In the genomic region with DNA sequence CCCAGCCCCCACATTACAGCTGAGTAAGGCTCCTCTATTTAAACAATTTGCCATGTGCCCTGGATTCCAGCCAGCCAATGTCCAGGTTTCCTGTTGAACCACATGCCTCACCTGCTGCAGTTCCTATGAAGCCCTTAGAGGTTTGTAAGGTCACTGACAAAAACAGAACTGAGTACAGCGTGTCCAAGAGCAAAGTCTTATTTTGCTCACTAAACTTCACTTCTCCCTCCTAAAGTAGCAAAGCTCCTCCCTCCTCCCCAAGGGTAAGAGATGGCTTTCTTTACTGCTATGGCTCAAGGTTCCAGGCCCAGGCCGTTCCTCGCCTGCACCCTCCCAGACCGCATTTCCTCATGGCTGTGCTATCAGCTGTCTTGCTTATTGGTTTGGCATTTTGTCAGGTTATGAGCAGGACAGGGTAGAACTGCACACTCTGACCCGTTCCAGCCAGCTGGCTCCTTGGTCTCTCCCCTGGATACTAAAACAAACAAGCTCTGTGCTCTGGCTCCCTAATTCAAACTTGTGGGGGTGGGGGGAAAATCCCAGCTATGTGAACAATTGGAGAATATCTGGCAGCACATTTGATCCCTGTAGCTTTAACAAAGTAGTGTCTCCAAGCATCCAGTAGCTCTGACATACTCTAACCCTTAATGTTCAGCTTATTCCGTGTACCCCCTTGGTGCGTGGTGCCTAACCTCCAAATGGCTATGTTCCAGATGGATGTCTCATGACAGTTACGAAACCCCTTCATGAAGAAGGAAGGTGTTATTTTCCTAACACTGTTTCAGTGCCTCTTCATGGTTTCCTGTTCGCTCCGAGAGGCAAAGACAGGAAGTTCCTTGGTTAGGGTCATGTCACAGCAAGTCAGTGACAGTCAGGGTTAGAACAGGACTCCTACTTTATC, we compare ENCODE assay signal across 9 mouse cellular contexts. TPM values are rescaled to one million over a fixed set of nuclear protein-coding genes. Genes with fewer than 3 reads are reported as not detected.
DNase-seq lines count a peak whose midpoint lies in the region; ATAC-seq and TF ChIP-seq lines count a peak whose summit lies in the region.
"Had no signal": no experiment of that assay in that cellular context is flagged by ENCODE, and none has a peak within 500 bp of the region (broad histone marks: within the 10 kb centered on the region; RNA-seq: fewer than 3 reads in every experiment).

No protein-coding gene starts in this region.

- H3K9ac ChIP-seq in forebrain, postnatal 0 days, result no peak overlapping the region
- H3K9ac ChIP-seq in forebrain, embryonic 15.5 days (replicated peaks), result no peak overlapping the region

- H3K4me1 ChIP-seq in forebrain, postnatal 0 days (ENCODE audit: insufficient read depth), result no peaks in the 10 kb centered on the region
- no peaks in the 10 kb centered on the region for H3K4me1 ChIP-seq in forebrain, embryonic 15.5 days
- peaks cover 26% of the 10 kb centered on the region for H3K4me1 ChIP-seq in kidney, adult 2 months (ENCODE audit: control insufficient read depth, insufficient read depth, low read length)

- no peak overlapping the region for H3K4me2 ChIP-seq in forebrain, postnatal 0 days (ENCODE audit: low read depth)
- H3K4me2 ChIP-seq in forebrain, embryonic 15.5 days (replicated peaks), result no peak overlapping the region

- peak; percentile 77; the same call in 1 of the 2 replicates for ATAC-seq in forebrain, postnatal 0 days
- no peak for ATAC-seq in forebrain, embryonic 15.5 days (replicated peaks)

- TF ChIP-seq CTCF in forebrain, postnatal 0 days (IDR thresholded peaks at IDR 0.05; ENCODE audit: low read depth), result no peak
- TF ChIP-seq CTCF in kidney, adult 2 months (conservative IDR thresholded peaks at IDR 0.05; ENCODE audit: insufficient read depth, insufficient read length, low read depth, low read length), result no peak

- no peak for DNase-seq in forebrain, postnatal 0 days
- DNase-seq in cerebellum, adult 9-11 months, result peak; percentile 85
- DNase-seq in heart, adult 11 months, result peak; percentile 100
- peak; percentile 95 for DNase-seq in kidney, adult 2 months
- peak; percentile 40 for DNase-seq in left cerebral cortex, postnatal 4 days
- peak; percentile 51 for DNase-seq in monocyte, adult 2 months (ENCODE audit: low read depth in 1 of 2, low spot score in 2 of 2)
- peak; percentile 63 for DNase-seq in testis, postnatal 10 days (ENCODE audit: low spot score)

- TF ChIP-seq POLR2A in kidney, adult 2 months (IDR thresholded peaks at IDR 0.05; ENCODE audit: low read depth, low read length), result no peak

- 81% methylated on average over 10 of the region's 10 CpGs for WGBS in forebrain, postnatal 0 days
- 89% methylated on average over 10 of the region's 10 CpGs for WGBS in forebrain, embryonic 15.5 days
- WGBS in kidney, adult 2 months, result 8% methylated on average over 10 of the region's 10 CpGs

- H3K4me3 ChIP-seq in forebrain, postnatal 0 days (ENCODE audit: low read depth, low read length), result no peak overlapping the region
- H3K4me3 ChIP-seq in forebrain, embryonic 15.5 days, result no peak overlapping the region
- H3K4me3 ChIP-seq in kidney, adult 2 months (ENCODE audit: insufficient read depth, low read depth, low read length), result no peak overlapping the region

- no peak overlapping the region for H3K27ac ChIP-seq in forebrain, postnatal 0 days (ENCODE audit: low read depth, low read length)
- no peak overlapping the region; the same call in 1 of the 2 replicates for H3K27ac ChIP-seq in forebrain, embryonic 15.5 days (replicated peaks)
- H3K27ac ChIP-seq in kidney, adult 2 months (ENCODE audit: insufficient read depth, low read depth, low read length), result peak overlapping the region; percentile 100

- peaks cover 37% of the 10 kb centered on the region for H3K36me3 ChIP-seq in forebrain, postnatal 0 days (ENCODE audit: insufficient read depth)
- peaks cover 39% of the 10 kb centered on the region; the same call in 1 of the 2 replicates for H3K36me3 ChIP-seq in forebrain, embryonic 15.5 days
- H3K36me3 ChIP-seq in kidney, adult 2 months (ENCODE audit: control insufficient read depth, insufficient read depth, low read length), result no peaks in the 10 kb centered on the region; the same call in 1 of the 2 replicates

- no peaks in the 10 kb centered on the region for H3K27me3 ChIP-seq in forebrain, postnatal 0 days (ENCODE audit: insufficient read depth, low read length)
- no peaks in the 10 kb centered on the region for H3K27me3 ChIP-seq in forebrain, embryonic 15.5 days
- no peaks in the 10 kb centered on the region for H3K27me3 ChIP-seq in kidney, adult 2 months (replicated peaks; ENCODE audit: control insufficient read depth, insufficient read depth, low read length)

- H3K9me3 ChIP-seq in forebrain, postnatal 0 days (ENCODE audit: low read length), result no peaks in the 10 kb centered on the region
- no peaks in the 10 kb centered on the region for H3K9me3 ChIP-seq in forebrain, embryonic 15.5 days

- intact Hi-C loops in left cerebral cortex, postnatal 4 days (cut with DNase I), result no loop called here

RNA-seq across cellular contexts. Expression of gene Dclre1b, which starts 7.4 kb away (rescaled TPM):
- total RNA-seq in forebrain, postnatal 0 days (2014; rRNA removed), result 5.2 and 5.3 TPM in 2 replicates
- polyA plus RNA-seq in forebrain, postnatal 0 days (2015; fragmentation: Nextera tagmentation; extraction: Ambion mirVana), result 13.5 and 20.5 TPM in 2 replicates
- 24.2 and 26.8 TPM in 2 replicates for polyA plus RNA-seq in forebrain, embryonic 15.5 days (2015; fragmentation: Nextera tagmentation; extraction: Ambion mirVana)
- polyA plus RNA-seq in kidney, adult 2 months (2012; rRNA removed), result 8.9 and 12.5 TPM in 2 replicates
- 10 to 100 TPM; 10.3 to 10.7 TPM for total RNA-seq in left cerebral cortex, postnatal 4 days (2021)

RNA-seq across cellular contexts. Expression of gene Ap4b1, which starts 7.4 kb away (rescaled TPM):
- 22.1 and 26.1 TPM in 2 replicates for total RNA-seq in forebrain, postnatal 0 days (2014; rRNA removed)
- 14.8 and 17.2 TPM in 2 replicates for polyA plus RNA-seq in forebrain, postnatal 0 days (2015; fragmentation: Nextera tagmentation; extraction: Ambion mirVana)
- polyA plus RNA-seq in forebrain, embryonic 15.5 days (2015; fragmentation: Nextera tagmentation; extraction: Ambion mirVana), result 21.4 and 23.5 TPM in 2 replicates
- 13.8 and 15.7 TPM in 2 replicates for polyA plus RNA-seq in kidney, adult 2 months (2012; rRNA removed)
- 10 to 100 TPM; 14.0 to 16.7 TPM for total RNA-seq in left cerebral cortex, postnatal 4 days (2021)

RNA-seq across cellular contexts. Expression of gene Gm43064, which starts 7.5 kb away (rescaled TPM):
- total RNA-seq in forebrain, postnatal 0 days (2014; rRNA removed), result 0.29 and 1.0 TPM in 2 replicates
- polyA plus RNA-seq in forebrain, postnatal 0 days (2015; fragmentation: Nextera tagmentation; extraction: Ambion mirVana), result 0.08 TPM in 2 replicates
- polyA plus RNA-seq in forebrain, embryonic 15.5 days (2015; fragmentation: Nextera tagmentation; extraction: Ambion mirVana), result 0.37 TPM in 1 of 2 replicates, not detected in the other
- polyA plus RNA-seq in kidney, adult 2 months (2012; rRNA removed), result 0.14 TPM in 2 replicates
- total RNA-seq in left cerebral cortex, postnatal 4 days (2021), result not detected

RNA-seq across cellular contexts. Expression of gene Hipk1, which starts 10.5 kb away (rescaled TPM):
- 36.1 and 47.4 TPM in 2 replicates for total RNA-seq in forebrain, postnatal 0 days (2014; rRNA removed)
- 4.2 and 5.6 TPM in 2 replicates for polyA plus RNA-seq in forebrain, postnatal 0 days (2015; fragmentation: Nextera tagmentation; extraction: Ambion mirVana)
- 13.0 and 13.5 TPM in 2 replicates for polyA plus RNA-seq in forebrain, embryonic 15.5 days (2015; fragmentation: Nextera tagmentation; extraction: Ambion mirVana)
- 58.1 and 62.3 TPM in 2 replicates for polyA plus RNA-seq in kidney, adult 2 months (2012; rRNA removed)
- 10 to 100 TPM; 66.7 to 69.9 TPM for total RNA-seq in left cerebral cortex, postnatal 4 days (2021)

RNA-seq across cellular contexts. Expression of gene Bcl2l15, which starts 30.5 kb away (rescaled TPM):
- total RNA-seq in forebrain, postnatal 0 days (2014; rRNA removed), result not detected in 2 replicates
- not detected in 2 replicates for polyA plus RNA-seq in forebrain, postnatal 0 days (2015; fragmentation: Nextera tagmentation; extraction: Ambion mirVana)
- 0.11 TPM in 1 of 2 replicates, not detected in the other for polyA plus RNA-seq in forebrain, embryonic 15.5 days (2015; fragmentation: Nextera tagmentation; extraction: Ambion mirVana)
- 0.17 TPM in 1 of 2 replicates, not detected in the other for polyA plus RNA-seq in kidney, adult 2 months (2012; rRNA removed)
- under 1 TPM in 1 of 2 experiments, not detected in 1; 0.76 TPM for total RNA-seq in left cerebral cortex, postnatal 4 days (2021)
- polyA plus RNA-seq: neural tube, embryonic 11.5 days had no signal
